Mouse (Mus musculus) olfactory bulb, adult 2 months (tissue): ENCODE results near the gene Pde6g.

ENCODE experiments used
- CTCF ChIP-seq: fragments of 200-500 bp; IDR thresholded peaks from 2 replicates; pipeline ENCODE4 v1.5.1; 2012; ENCODE audit warnings: low read depth, mild to moderate bottlenecking, low read length, moderate library complexity; ENCODE audit not compliant: insufficient read depth
- POLR2A ChIP-seq: fragments of 200-500 bp; IDR thresholded peaks from 2 replicates; pipeline ENCODE4 v1.6.1; 2012; ENCODE audit warnings: mild to moderate bottlenecking, low read depth, low read length, moderate library complexity; ENCODE audit not compliant: insufficient read depth

DNA sequence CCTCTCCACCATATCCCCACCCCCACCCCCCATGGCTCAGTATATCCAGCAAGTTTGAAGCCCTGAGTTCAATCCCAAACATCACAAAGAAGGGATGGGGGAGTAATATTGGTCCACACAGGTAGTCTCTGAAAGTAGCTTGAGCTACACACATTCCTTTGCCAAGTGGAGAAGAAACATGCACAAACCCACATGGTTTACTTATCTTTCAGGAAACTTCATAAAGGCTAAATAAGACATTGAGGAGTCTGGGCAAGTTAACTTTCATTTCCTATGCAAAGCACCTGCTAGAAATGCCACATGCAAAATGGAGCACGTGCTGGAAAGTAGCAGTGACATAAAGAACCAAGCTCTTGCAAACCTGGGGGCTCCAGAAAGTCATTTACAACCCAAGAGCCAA lies 46.9 kb downstream of the Pde6g start:
- TF ChIP-seq CTCF (no peak), POLR2A (no peak)
